Mouse (Mus musculus) limb, embryonic 10.5 days (tissue): Measurements from ENCODE around the gene Tlr8. TPM values are rescaled to one million over a fixed set of nuclear protein-coding genes. Genes with fewer than 3 reads are reported as not detected.

Experiments
- polyA plus RNA-seq: library from polyadenylated mRNA; unstranded; fragments of >200 nt; fragmentation: Nextera tagmentation; extraction: Ambion mirVana; gene quantifications from 2 replicates; pipeline ENCODE4 v1.2.1, GENCODE M21; 2016

Tlr8 gene
- polyA plus RNA-seq, 1 experiment from 2014 or later, result not detected

Other genes with a start within 250 kb of the Tlr8 start
- 920 and 943 TPM in 2 replicates for gene Tmsb4x, start 55.0 kb downstream of the Tlr8 start, polyA plus RNA-seq
- 0.15 TPM in 2 replicates for gene Tlr7, start 66.2 kb upstream of the Tlr8 start, polyA plus RNA-seq
- gene Prps2, start 118.4 kb upstream of the Tlr8 start, polyA plus RNA-seq, result 15.4 and 21.8 TPM in 2 replicates